Mouse (Mus musculus) stomach, embryonic 14.5 days (tissue): ENCODE data around the gene Wfdc10. TPM values are rescaled to one million over a fixed set of nuclear protein-coding genes. Genes with fewer than 3 reads are reported as not detected.
"Not testable (repeated sequence)": the region's sequence is repeated elsewhere in the genome, so short reads cannot be mapped to it uniquely, and the experiment has no call there.

Experiments used
- ATAC-seq: fragments of 200-750 bp; cut with Nextera tagmentation; 2 replicates; pipeline ENCODE4 v1.8.0; 2017; ENCODE audit warnings: low read depth, moderate TSS enrichment; ENCODE audit not compliant: insufficient number of reproducible peaks, insufficient read depth, low FRiP score
- H3K27ac ChIP-seq: fragments of 300-500 bp; sonication (generic); 2 replicates; pipeline ENCODE4 v1.5.1; 2014; ENCODE audit warnings: mild to moderate bottlenecking, low read length, moderate library complexity, mixed read lengths
- H3K27me3 ChIP-seq: fragments of 300-500 bp; sonication (generic); 2 replicates; pipeline ENCODE4 v1.6.1; 2014; ENCODE audit warnings: low read length, control low read depth, mixed read lengths; ENCODE audit not compliant: control insufficient read depth, insufficient read depth
- H3K36me3 ChIP-seq: fragments of 300-500 bp; sonication (generic); 2 replicates; pipeline ENCODE4 v1.6.1; 2014; ENCODE audit warnings: mild to moderate bottlenecking, control low read depth, low read length, moderate library complexity, mixed read lengths; ENCODE audit not compliant: control insufficient read depth, insufficient read depth
- H3K4me1 ChIP-seq: fragments of 300-500 bp; sonication (generic); 2 replicates; pipeline ENCODE4 v1.6.1; 2014; ENCODE audit warnings: low read length, control low read depth, mixed read lengths; ENCODE audit not compliant: control insufficient read depth, insufficient read depth
- H3K4me2 ChIP-seq: fragments of 300-500 bp; sonication (generic); replicated peaks from 2 replicates; pipeline ENCODE4 v1.6.1; 2014; ENCODE audit warnings: low read depth, low read length, control low read depth
- H3K4me3 ChIP-seq: fragments of 300-500 bp; sonication (generic); 2 replicates; pipeline ENCODE4 v1.5.1; 2014; ENCODE audit warnings: low read depth, low read length, control low read depth
- H3K9ac ChIP-seq: fragments of 300-500 bp; sonication (generic); replicated peaks from 2 replicates; pipeline ENCODE4 v1.6.1; 2014; ENCODE audit warnings: low read depth, mild to moderate bottlenecking, control low read depth, low read length, moderate library complexity, mixed read lengths
- H3K9me3 ChIP-seq: fragments of 300-500 bp; sonication (generic); 2 replicates; pipeline ENCODE4 v1.6.1; 2016; ENCODE audit warnings: low read depth, low read length, control low read depth; ENCODE audit not compliant: control insufficient read depth
- WGBS: fragments of 180-500 bp; shearing (Covaris S2); extraction: QIAGEN DNeasy Blood & Tissue Kit; methylation state at CpG from one replicate; pipeline ENCODE4 v1.1.7; 2014; 5-methylcytosine and 5-hydroxymethylcytosine counted together
- polyA plus RNA-seq: library from polyadenylated mRNA; unstranded; fragments of >200 nt; fragmentation: Nextera tagmentation; extraction: Ambion mirVana; gene quantifications from 2 replicates; pipeline ENCODE4 v1.2.1, GENCODE M21; 2014

Gene Wfdc10
- polyA plus RNA-seq, result 0.64 and 1.3 TPM in 2 replicates

GRCm38 (mm10) chr2:164655858-164656257 is at the start of gene Wfdc10:
TSS of gene Wfdc10 (plus strand) at chr2:164656046.
- WGBS, result 14% methylated on average over 11 of the region's 11 CpGs
- Histone ChIP-seq H3K36me3 (no peaks in the 10 kb centered on the region), H3K27me3 (no peaks in the 10 kb centered on the region), H3K27ac (no peak within 1 kb of the TSS), H3K4me2 (no peak within 1 kb of the TSS), H3K4me3 (no peak within 1 kb of the TSS), H3K4me1 (no peaks in the 10 kb centered on the region), H3K9ac (no peak within 1 kb of the TSS), H3K9me3 (no peaks in the 10 kb centered on the region)
- ATAC-seq, result no peak

GRCm38 (mm10) chr2:164608781-164609180 is 47.1 kb upstream of the Wfdc10 start:
- WGBS, result 76% methylated on average over 6 of the region's 6 CpGs
- Histone ChIP-seq H3K36me3 (no peaks in the 10 kb centered on the region), H3K4me2 (no peak overlapping the region)

DNA sequence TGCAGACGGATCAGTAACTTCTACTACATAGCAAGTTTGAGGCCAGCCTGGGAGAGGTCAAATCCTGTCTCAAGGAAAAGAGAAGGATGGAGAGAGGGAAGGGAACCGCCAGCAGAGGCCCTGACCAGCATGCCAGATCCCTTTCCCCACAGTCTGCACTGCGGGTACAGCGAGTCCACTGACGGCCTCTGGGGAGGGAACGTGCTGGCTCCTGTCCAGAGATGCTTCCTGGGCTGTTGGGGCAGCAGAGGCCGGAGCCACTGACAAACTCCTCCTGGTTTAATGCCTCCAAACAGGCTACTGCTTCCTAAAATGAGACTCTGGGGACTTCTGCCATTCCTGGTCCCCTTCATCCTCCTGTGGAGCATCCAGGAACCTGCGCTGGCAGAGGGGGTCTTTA is 42.4 kb upstream of the Wfdc10 start, which contains the start of the genes Wfdc6b and Wfdc8:
TSS of gene Wfdc6b (plus strand) at position 52 of the 400 bp plus-strand sequence.
TSS of gene Wfdc8 (minus strand) at position 156 of the 400 bp plus-strand sequence.
- H3K9me3 ChIP-seq, H3K27ac ChIP-seq, H3K36me3 ChIP-seq, H3K4me3 ChIP-seq, H3K4me2 ChIP-seq, ATAC-seq, H3K27me3 ChIP-seq, H3K9ac ChIP-seq, H3K4me1 ChIP-seq: not testable (repeated sequence)
- WGBS, result 42% methylated on average over 8 of the region's 8 CpGs

More at GRCm38 (mm10) chr2:164608781-164609180, 47.1 kb upstream of the Wfdc10 start:
- Histone ChIP-seq H3K27ac (no peak overlapping the region), H3K9ac (no peak overlapping the region), H3K9me3 (no peaks in the 10 kb centered on the region), H3K4me3 (no peak overlapping the region), H3K27me3 (no peaks in the 10 kb centered on the region), H3K4me1 (no peaks in the 10 kb centered on the region)
- no peak for ATAC-seq

GRCm38 (mm10) chr2:164615386-164615785 is 40.5 kb upstream of the Wfdc10 start:
- H3K27me3 ChIP-seq, result no peaks in the 10 kb centered on the region
- 86% methylated on average over 3 of the region's 3 CpGs for WGBS

DNA sequence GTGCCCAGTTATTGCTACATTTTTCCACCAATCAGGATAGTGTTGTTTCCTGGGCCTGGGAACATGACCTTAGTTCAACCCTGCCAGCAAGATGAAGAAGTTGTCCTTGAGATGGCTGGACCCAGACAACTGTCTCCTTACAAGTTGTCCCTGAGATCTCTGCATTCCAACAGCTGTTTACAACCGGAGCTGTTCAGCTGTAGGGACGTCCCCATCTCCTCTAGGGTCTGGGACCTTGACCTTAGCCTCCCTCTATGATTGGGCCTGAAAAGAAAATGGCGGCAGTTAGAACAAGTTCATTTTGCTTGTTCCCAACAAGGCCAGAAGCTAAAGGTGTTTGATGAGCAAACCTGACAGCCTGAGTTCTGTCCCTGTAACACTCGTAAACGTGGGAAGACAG is 36.8 kb upstream of the Wfdc10 start:
- ATAC-seq, result no peak
- H3K27me3 ChIP-seq, result no peaks in the 10 kb centered on the region
- no peak overlapping the region for H3K4me3 ChIP-seq
- H3K9me3 ChIP-seq, result no peaks in the 10 kb centered on the region
- whole genome bisulfite sequencing, result 75% methylated on average over 5 of the region's 5 CpGs
- no peak overlapping the region for H3K4me2 ChIP-seq
- H3K36me3 ChIP-seq, result no peaks in the 10 kb centered on the region
- H3K9ac ChIP-seq, result no peak overlapping the region
- no peaks in the 10 kb centered on the region for H3K4me1 ChIP-seq
- no peak overlapping the region for H3K27ac ChIP-seq

More at GRCm38 (mm10) chr2:164615386-164615785, 40.5 kb upstream of the Wfdc10 start:
- Histone ChIP-seq H3K4me3 (no peak overlapping the region), H3K4me2 (no peak overlapping the region), H3K9me3 (no peaks in the 10 kb centered on the region), H3K4me1 (no peaks in the 10 kb centered on the region), H3K27ac (no peak overlapping the region), H3K36me3 (no peaks in the 10 kb centered on the region), H3K9ac (no peak overlapping the region)
- no peak for ATAC-seq

GRCm38 (mm10) chr2:164621775-164622174 is 34.1 kb upstream of the Wfdc10 start:
- H3K4me1 ChIP-seq, result no peaks in the 10 kb centered on the region
- no peak overlapping the region for H3K4me3 ChIP-seq
- H3K36me3 ChIP-seq, result no peaks in the 10 kb centered on the region
- H3K4me2 ChIP-seq, result no peak overlapping the region
- H3K9me3 ChIP-seq, result no peaks in the 10 kb centered on the region
- no peaks in the 10 kb centered on the region for H3K27me3 ChIP-seq
- no peak overlapping the region for H3K27ac ChIP-seq
- no peak overlapping the region for H3K9ac ChIP-seq
- 81% methylated on average over 4 of the region's 4 CpGs for WGBS
- ATAC-seq, result no peak

DNA sequence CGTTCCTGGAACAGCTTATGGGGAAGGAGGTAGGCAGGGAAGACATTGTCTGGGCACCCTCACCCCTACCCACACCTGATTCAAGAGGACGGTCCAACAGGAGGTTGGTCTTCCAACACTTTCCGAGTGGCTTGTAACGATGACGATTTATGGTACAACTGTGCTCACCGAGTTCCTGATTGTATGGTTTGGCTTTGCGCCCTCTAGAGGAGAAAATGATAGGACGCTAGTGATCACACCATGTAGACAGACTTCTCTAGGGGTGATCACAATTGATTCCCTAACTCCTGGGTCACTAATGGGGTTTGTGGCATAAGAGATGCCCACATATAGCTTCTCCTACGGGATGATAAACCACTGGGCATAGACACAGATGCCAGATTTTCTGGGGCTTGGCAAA is 20.6 kb upstream of the Wfdc10 start:
- H3K4me1 ChIP-seq, result no peaks in the 10 kb centered on the region
- no peak overlapping the region for H3K4me3 ChIP-seq
- no peak overlapping the region for H3K9ac ChIP-seq
- WGBS, result 83% methylated on average over 9 of the region's 9 CpGs
- ATAC-seq, result no peak
- H3K36me3 ChIP-seq, result no peaks in the 10 kb centered on the region
- no peaks in the 10 kb centered on the region for H3K9me3 ChIP-seq
- H3K4me2 ChIP-seq, result no peak overlapping the region
- H3K27ac ChIP-seq, result no peak overlapping the region
- no peaks in the 10 kb centered on the region for H3K27me3 ChIP-seq

GRCm38 (mm10) chr2:164638696-164639095 is 17.1 kb upstream of the Wfdc10 start, which contains the start of gene Wfdc16:
TSS of gene Wfdc16 (minus strand) at chr2:164638796.
- WGBS, result 72% methylated on average over 3 of the region's 3 CpGs
- Histone ChIP-seq H3K4me1 (no peaks in the 10 kb centered on the region), H3K4me2 (no peak within 1 kb of the TSS), H3K27ac (no peak within 1 kb of the TSS), H3K9ac (no peak within 1 kb of the TSS), H3K36me3 (no peaks in the 10 kb centered on the region), H3K27me3 (no peaks in the 10 kb centered on the region), H3K9me3 (no peaks in the 10 kb centered on the region), H3K4me3 (no peak within 1 kb of the TSS)
- no peak for ATAC-seq

DNA sequence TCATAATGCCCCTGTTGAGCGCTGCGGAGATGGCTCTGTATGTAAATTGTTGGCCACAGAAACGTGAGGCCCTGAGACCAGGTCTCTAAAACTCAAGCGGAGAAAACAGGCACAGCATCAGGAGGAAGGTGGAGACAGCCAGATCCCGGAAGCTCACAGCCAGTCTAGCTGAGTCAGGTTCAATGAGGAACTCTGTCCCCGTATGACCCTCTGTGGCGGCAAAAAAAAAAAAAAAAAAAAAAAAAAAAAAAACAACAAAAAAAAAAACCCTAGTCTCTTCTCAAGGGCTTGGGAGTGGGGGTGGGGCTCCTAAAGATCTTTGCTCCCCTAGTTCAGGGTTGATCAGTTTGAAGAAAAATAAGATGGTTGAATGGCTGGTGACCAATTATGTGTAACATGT is 14.7 kb upstream of the Wfdc10 start:
- Histone ChIP-seq H3K4me3 (no peak overlapping the region), H3K9me3 (no peaks in the 10 kb centered on the region), H3K27me3 (no peaks in the 10 kb centered on the region), H3K36me3 (no peaks in the 10 kb centered on the region), H3K27ac (no peak overlapping the region), H3K9ac (no peak overlapping the region), H3K4me2 (no peak overlapping the region), H3K4me1 (no peaks in the 10 kb centered on the region)
- ATAC-seq, result no peak
- 67% methylated on average over 7 of the region's 7 CpGs for WGBS
